Mouse (Mus musculus) midbrain, postnatal 0 days (tissue): ENCODE results near the gene Adam15. TPM values are rescaled to one million over a fixed set of nuclear protein-coding genes. Genes with fewer than 3 reads are reported as not detected.
A peak's percentile ranks its signal among the peaks of the same experiment; 100 is the strongest.

Experiments
- ATAC-seq: fragments of 200-750 bp; cut with Nextera tagmentation; 2 replicates; pipeline ENCODE4 v1.8.0; 2017; ENCODE audit warnings: moderate number of reproducible peaks, mild to moderate bottlenecking, moderate TSS enrichment, moderate library complexity; ENCODE audit not compliant: low FRiP score
- DNase-seq: peaks from one replicate; pipeline ENCODE4 v3.0.0-alpha.2; 2015; ENCODE audit warnings: low spot score
- H3K27ac ChIP-seq: fragments of 300-500 bp; sonication (generic); 2 replicates; pipeline ENCODE4 v1.5.1; 2014; ENCODE audit warnings: low read depth, mild to moderate bottlenecking, low read length, mixed read lengths
- H3K27me3 ChIP-seq: fragments of 300-500 bp; sonication (generic); 2 replicates; pipeline ENCODE4 v1.6.1; 2014; ENCODE audit warnings: low read length, control low read depth, mixed read lengths; ENCODE audit not compliant: insufficient read depth
- H3K36me3 ChIP-seq: fragments of 300-500 bp; sonication (generic); 2 replicates; pipeline ENCODE4 v1.6.1; 2014; ENCODE audit warnings: low read length, control low read depth, mixed read lengths; ENCODE audit not compliant: insufficient read depth
- H3K4me1 ChIP-seq: fragments of 300-500 bp; sonication (generic); 2 replicates; pipeline ENCODE4 v1.6.1; 2014; ENCODE audit warnings: mild to moderate bottlenecking, control low read depth, antibody characterized with exemption, low read length, mixed read lengths; ENCODE audit not compliant: insufficient read depth
- H3K4me2 ChIP-seq: fragments of 300-500 bp; sonication (generic); 2 replicates; pipeline ENCODE4 v1.6.1; 2014; ENCODE audit warnings: low read depth, mild to moderate bottlenecking, low read length, mixed read lengths; ENCODE audit not compliant: poor library complexity, severe bottlenecking
- H3K4me3 ChIP-seq: fragments of 300-500 bp; sonication (generic); 2 replicates; pipeline ENCODE4 v1.5.1; 2014; ENCODE audit warnings: low read depth, mild to moderate bottlenecking, low read length, moderate library complexity
- H3K9ac ChIP-seq: fragments of 300-500 bp; sonication (generic); replicated peaks from 2 replicates; pipeline ENCODE4 v1.6.1; 2014; ENCODE audit warnings: mild to moderate bottlenecking, low read length, moderate library complexity, mixed read lengths; ENCODE audit not compliant: poor library complexity, severe bottlenecking
- H3K9me3 ChIP-seq: fragments of 300-500 bp; sonication (generic); 2 replicates; pipeline ENCODE4 v1.6.1; 2016; ENCODE audit warnings: low read length, control low read depth
- CTCF ChIP-seq: IDR thresholded peaks from 2 replicates; pipeline ENCODE4 v1.5.1; 2016; ENCODE audit warnings: antibody characterized with exemption, mild to moderate bottlenecking
- WGBS: fragments of 180-500 bp; shearing (Covaris S2); extraction: QIAGEN DNeasy Blood & Tissue Kit; methylation state at CpG from one replicate; pipeline ENCODE4 v1.1.7; 2014; 5-methylcytosine and 5-hydroxymethylcytosine counted together
- polyA plus RNA-seq: library from polyadenylated mRNA; unstranded; fragments of >200 nt; fragmentation: Nextera tagmentation; extraction: Ambion mirVana; gene quantifications from 2 replicates; pipeline ENCODE4 v1.2.1, GENCODE M21; 2015
- total RNA-seq: library from RNA; depleted of rRNA; stranded (reverse); fragments of >200 nt; gene quantifications from 2 replicates; pipeline ENCODE4 v1.2.3, GENCODE M21; 2014

The Adam15 gene
- total and polyA plus RNA-seq, 2 experiments from 2014 or later: 73.6 to 88.8 TPM

DNA sequence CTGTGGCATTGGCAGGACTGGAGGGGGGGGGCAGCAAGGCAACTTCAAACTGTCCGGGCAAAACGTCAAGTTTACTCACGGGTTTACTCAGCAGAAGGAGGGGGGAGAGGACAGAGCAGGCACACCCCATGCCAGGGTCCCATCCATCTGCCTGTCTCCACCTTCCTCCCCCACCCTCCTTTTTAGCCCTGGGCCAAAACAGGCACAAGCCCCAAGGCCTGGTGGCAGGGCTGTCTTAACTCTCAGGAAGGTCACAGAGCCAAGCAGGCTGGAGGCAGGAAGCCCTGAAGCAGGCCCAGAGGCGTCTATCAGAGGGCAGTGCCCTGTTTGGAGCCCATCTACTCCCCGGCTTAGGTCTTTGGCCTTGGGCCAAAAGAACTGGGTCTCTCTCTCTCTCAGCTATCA lies 40.3 kb upstream of the Adam15 start:
- Histone ChIP-seq H3K36me3 (no peaks in the 10 kb centered on the region), H3K9me3 (no peaks in the 10 kb centered on the region), H3K4me2 (no peak overlapping the region), H3K27me3 (peaks cover 3% of the 10 kb centered on the region; the same call in 1 of the 2 replicates), H3K9ac (no peak overlapping the region), H3K4me3 (no peak overlapping the region), H3K4me1 (peaks cover 14% of the 10 kb centered on the region; the same call in 1 of the 2 replicates), H3K27ac (no peak overlapping the region)
- DNase-seq: peak; percentile 17
- WGBS: 42% methylated on average over 5 of the region's 5 CpGs
- no peak for ATAC-seq
- TF ChIP-seq CTCF: no peak

DNA sequence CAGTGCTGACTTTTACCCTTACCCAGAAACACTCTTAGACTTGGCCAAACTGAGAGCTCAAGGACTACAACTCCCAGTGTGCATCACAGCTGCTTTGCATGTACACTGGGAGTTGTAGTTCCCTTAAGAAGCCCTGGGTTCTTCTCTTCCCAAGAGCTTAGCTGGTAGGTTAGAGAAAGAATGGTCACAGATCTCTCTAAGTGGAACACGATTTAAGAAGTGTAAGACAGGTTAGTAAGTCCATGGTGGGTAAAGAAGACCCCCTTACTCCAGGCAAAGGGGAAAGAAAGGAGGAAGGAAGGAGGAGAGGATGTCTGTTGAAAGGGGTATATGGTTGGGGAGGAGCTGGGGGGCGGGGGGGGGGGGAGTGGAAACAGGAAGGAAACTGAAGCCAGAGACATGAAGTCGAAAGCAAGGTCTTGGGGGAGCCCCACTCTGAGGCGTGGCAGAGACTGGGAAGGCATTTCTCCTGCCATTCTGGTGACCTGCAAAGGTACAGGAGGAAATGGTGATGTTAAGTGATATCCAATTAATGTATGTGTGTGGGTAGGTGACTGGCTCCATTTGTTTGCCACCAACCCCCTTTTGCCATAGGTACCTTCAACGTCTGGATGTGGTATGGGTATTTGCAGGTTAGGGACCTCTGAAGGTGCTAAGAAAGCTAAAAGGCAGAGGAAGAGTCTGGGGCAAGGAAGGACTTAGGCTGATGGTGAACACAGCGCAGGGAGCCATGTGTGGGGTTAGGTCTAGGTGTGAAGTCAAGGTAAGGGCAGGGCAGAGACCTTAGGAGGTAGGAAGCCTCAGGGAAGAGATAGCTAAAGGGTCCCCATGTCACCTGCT lies 39.3 kb upstream of the Adam15 start:
- ATAC-seq (no peak), DNase-seq (peak; percentile 75)

DNA sequence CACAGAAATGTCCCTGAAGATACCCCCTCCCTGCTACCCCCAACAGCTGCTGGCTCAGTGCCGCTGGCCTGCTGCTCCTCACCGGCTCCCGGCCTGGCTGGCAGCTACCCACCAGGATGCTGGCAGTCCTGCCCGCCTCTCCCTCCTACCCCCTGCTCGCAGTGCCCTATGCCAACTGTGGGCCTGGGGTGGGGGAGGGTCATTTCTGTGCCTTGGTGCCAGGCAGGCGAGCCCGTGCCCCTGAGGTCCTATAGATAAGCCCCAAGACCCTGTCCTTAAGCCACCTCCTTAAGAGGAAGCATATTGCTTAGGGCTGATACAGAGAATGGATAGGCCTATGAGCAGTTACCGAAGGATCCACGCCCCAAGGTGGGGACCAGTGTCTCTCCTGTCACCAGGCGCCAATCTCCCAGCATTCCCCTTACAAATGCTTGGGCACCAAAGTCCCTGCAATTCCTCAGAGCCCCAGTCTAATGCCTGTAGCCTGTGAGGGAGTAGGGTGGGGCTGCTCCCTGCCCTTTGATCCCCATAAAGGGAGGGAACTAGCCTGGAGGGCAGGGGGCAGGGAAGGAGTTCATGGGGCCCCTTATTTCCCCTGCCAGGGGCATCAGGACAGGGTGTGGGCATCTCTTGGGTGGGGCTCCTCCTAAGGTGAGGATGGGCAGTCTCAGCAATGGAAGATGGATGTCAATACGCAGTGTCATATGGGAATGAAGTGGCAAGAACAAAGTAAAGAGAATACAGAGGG lies 38.5 kb upstream of the Adam15 start:
- Histone ChIP-seq H3K4me1 (peaks cover 14% of the 10 kb centered on the region; the same call in 1 of the 2 replicates), H3K9ac (no peak overlapping the region), H3K27me3 (no peaks in the 10 kb centered on the region; the same call in 1 of the 2 replicates), H3K4me3 (no peak overlapping the region), H3K9me3 (no peaks in the 10 kb centered on the region), H3K36me3 (no peaks in the 10 kb centered on the region), H3K27ac (no peak overlapping the region), H3K4me2 (no peak overlapping the region)
- DNase-seq (peak; percentile 49), ATAC-seq (no peak)
- 71% methylated on average over 11 of the region's 11 CpGs for WGBS
- TF ChIP-seq CTCF: no peak

More for the DNA sequence above, 39.3 kb upstream of the Adam15 start:
- no peak overlapping the region for H3K4me2 ChIP-seq
- no peaks in the 10 kb centered on the region for H3K9me3 ChIP-seq
- H3K27me3 ChIP-seq: no peaks in the 10 kb centered on the region; the same call in 1 of the 2 replicates
- WGBS: 76% methylated on average over 5 of the region's 6 CpGs
- H3K36me3 ChIP-seq: no peaks in the 10 kb centered on the region
- H3K9ac ChIP-seq: no peak overlapping the region
- TF ChIP-seq CTCF: no peak
- H3K4me3 ChIP-seq: no peak overlapping the region
- peaks cover 14% of the 10 kb centered on the region; the same call in 1 of the 2 replicates for H3K4me1 ChIP-seq
- no peak overlapping the region for H3K27ac ChIP-seq

DNA sequence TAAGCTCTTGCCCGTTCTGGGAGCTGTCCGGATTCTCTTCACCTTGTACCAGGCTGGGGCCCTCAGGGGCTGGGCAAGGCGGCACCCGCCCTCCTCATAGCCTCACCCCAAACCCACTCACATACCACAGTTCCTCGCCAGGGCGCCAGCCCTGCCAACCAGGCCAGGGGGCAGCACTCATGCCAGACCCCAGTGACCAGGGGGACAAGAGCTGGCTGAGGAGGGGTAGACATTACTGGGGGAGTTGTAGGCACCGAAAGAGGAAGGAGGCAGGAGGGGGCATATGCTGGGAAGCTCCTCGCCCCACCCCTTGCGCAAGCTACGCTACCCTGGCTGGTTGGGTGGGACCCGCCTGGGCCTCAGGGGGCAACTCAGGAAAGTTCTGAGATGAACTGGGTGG lies 37.8 kb upstream of the Adam15 start:
- DNase-seq (no peak), ATAC-seq (no peak)
- Histone ChIP-seq H3K9ac (no peak overlapping the region), H3K27ac (no peak overlapping the region), H3K27me3 (no peaks in the 10 kb centered on the region; the same call in 1 of the 2 replicates), H3K9me3 (no peaks in the 10 kb centered on the region), H3K4me3 (no peak overlapping the region), H3K4me1 (peaks cover 14% of the 10 kb centered on the region; the same call in 1 of the 2 replicates), H3K36me3 (no peaks in the 10 kb centered on the region), H3K4me2 (no peak overlapping the region)
- 82% methylated on average over 11 of the region's 11 CpGs for WGBS
- no peak; the same call in 1 of the 2 replicates for TF ChIP-seq CTCF

- no peak overlapping the region for H3K4me3 ChIP-seq
- no peak for DNase-seq
- H3K9me3 ChIP-seq: no peaks in the 10 kb centered on the region
- no peak for TF ChIP-seq CTCF
- H3K4me1 ChIP-seq: peaks cover 6% of the 10 kb centered on the region; the same call in 1 of the 2 replicates
- H3K9ac ChIP-seq: no peak overlapping the region
- no peak for ATAC-seq
- no peak overlapping the region for H3K27ac ChIP-seq
- H3K36me3 ChIP-seq: no peaks in the 10 kb centered on the region
- no peak overlapping the region for H3K4me2 ChIP-seq
- no peaks in the 10 kb centered on the region for H3K27me3 ChIP-seq
- 55% methylated on average over 17 of the region's 17 CpGs for WGBS
Measured at GRCm38 (mm10) chr3:89386438-89387420, 36.9 kb upstream of the Adam15 start.
